Mouse (Mus musculus) gastrocnemius, postnatal 10 days (tissue): Measurements from ENCODE around the gene Ankrd13c. TPM values are rescaled to one million over a fixed set of nuclear protein-coding genes. Genes with fewer than 3 reads are reported as not detected.

Experiments
- total RNA-seq, 2 experiments: library from RNA; stranded (reverse); gene quantifications; 2 replicates each; pipeline ENCODE4 v1.2.3; 2021

Ankrd13c gene
- total RNA-seq, 2 experiments from 2014 or later, result 30.0 to 36.3 TPM

Other genes with a start within 250 kb of the Ankrd13c start
- under 1 TPM; 0.61 to 0.82 TPM for gene Cth, start 22.2 kb upstream of the Ankrd13c start, total RNA-seq
- gene Srsf11, start 89.4 kb downstream of the Ankrd13c start, total RNA-seq, result 10 to 100 TPM; 65.3 to 95.1 TPM
- 10 to 100 TPM; 10.1 to 11.3 TPM for gene Lrrc40, start 89.4 kb downstream of the Ankrd13c start, total RNA-seq